Mouse (Mus musculus): ENCODE measurements at regions not wholly inside any gene's neighbourhood (a gene's known extent, or its start where the extent isn't known, plus 50 kb on each side); places are given as distances from the start of the nearest gene placed in this dataset.

GRCm38 (mm10) chr5:17208554-17209283 is 164.3 kb upstream of the Speer4f2 start:
- TF ChIP-seq CTCF (conservative IDR thresholded peaks at IDR 0.05; ENCODE audit: insufficient read depth, insufficient read length, low read depth, low read length): no peak
- no peak for TF ChIP-seq POLR2A (IDR thresholded peaks at IDR 0.05; ENCODE audit: low read depth, low read length)
